Mouse (Mus musculus): Measurements from ENCODE around the gene Timm17a. TPM values are rescaled to one million over a fixed set of nuclear protein-coding genes. Genes with fewer than 3 reads are reported as not detected.

Timm17a gene
- total RNA-seq, 2 experiments from 2014 or later = 148 to 171 TPM

- intact Hi-C loops (cut with DNase I) = loop anchor here (5.0 kb wide), 1 partner anchor 85 kb away; no protein-coding TSS in a partner anchor
- no peak for DNase-seq (ENCODE audit: low spot score in 2 of 2)
Measured at GRCm38 (mm10) chr1:135282536-135283286, 30.9 kb downstream of the Timm17a start.

DNA sequence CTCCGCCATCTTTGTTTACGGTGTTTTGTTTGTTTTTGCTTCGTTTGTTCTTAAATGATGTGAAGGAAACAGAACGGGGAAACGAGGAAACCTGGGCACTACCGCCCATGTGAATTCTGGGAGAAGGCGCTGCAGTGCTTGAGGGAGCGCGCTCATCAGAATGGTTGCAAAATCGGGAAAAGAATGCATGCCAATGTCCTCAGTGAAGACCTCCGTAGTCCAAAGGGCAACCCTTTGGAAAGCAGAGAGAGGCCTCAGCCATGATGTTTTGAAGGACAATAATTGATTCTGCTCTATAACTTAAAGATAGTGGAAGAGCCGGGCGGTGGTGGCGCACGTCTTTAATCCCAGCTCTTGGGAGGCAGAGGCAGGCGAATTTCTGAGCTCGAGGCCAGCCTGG is 31.7 kb downstream of the Timm17a start:
- DNase-seq (ENCODE audit: low spot score in 2 of 2) = no peak
- intact Hi-C loops (cut with DNase I) = loop anchor here (5.0 kb wide), 1 partner anchor 85 kb away; no protein-coding TSS in a partner anchor

- peak; percentile 38 to 54 for DNase-seq (ENCODE audit: low spot score in 2 of 2)
- intact Hi-C loops (cut with DNase I) = loop anchor here (5.0 kb wide), 1 partner anchor 87 kb away; no protein-coding TSS in a partner anchor
Measured at GRCm38 (mm10) chr1:135280646-135281045, 32.9 kb downstream of the Timm17a start.

DNA sequence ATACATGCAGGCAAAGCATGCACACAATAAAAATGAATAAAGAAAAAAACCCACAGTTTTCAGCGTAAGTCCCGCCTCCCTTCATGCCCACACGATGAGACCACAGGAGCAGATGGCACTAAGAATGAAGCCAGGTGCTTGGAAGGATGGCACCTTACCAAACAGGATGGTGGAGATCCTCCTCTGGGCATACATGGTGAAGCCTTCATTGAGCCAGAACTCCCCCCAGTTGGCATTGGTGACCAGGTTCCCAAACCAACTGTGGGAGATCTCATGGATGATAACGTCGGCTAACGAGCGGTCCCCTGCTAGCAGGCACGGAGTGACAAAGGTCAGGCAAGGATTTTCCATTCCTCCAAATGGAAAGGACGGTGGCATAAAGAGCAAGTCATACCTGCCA is 42.2 kb downstream of the Timm17a start:
- no peak for DNase-seq (ENCODE audit: low spot score in 2 of 2)
- intact Hi-C loops (cut with DNase I) = no loop called here

GRCm38 (mm10) chr1:135267663-135268446 is 45.7 kb downstream of the Timm17a start:
- intact Hi-C loops (cut with DNase I) = no loop called here
- DNase-seq (ENCODE audit: low spot score in 2 of 2) = no peak

- intact Hi-C loops (cut with DNase I) = no loop called here
Measured at GRCm38 (mm10) chr1:135265834-135266233, 47.7 kb downstream of the Timm17a start.

DNA sequence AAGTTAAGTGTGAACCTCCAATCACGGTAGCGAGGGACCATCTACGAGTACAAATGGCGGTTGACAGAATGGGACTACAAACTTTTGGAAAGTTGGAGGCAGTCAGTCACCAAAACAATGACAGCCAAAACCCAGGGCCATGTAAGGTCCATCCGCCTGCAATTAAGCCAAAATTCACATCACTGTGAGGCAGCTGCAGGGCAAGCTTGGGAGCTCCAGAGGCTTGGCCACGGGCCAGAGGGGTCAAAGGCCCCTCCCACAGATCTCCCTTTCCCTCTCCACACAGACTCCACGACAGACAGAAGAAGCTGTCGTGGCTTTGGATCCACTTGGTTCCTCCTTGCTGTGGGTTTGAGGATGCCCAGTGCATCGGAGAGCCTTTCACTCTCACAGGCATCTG is 50.3 kb downstream of the Timm17a start:
- DNase-seq (ENCODE audit: low spot score in 2 of 2) = no peak
- intact Hi-C loops (cut with DNase I) = no loop called here

More at GRCm38 (mm10) chr1:135265834-135266233, 47.7 kb downstream of the Timm17a start:
- DNase-seq (ENCODE audit: low spot score in 2 of 2) = no peak

DNA sequence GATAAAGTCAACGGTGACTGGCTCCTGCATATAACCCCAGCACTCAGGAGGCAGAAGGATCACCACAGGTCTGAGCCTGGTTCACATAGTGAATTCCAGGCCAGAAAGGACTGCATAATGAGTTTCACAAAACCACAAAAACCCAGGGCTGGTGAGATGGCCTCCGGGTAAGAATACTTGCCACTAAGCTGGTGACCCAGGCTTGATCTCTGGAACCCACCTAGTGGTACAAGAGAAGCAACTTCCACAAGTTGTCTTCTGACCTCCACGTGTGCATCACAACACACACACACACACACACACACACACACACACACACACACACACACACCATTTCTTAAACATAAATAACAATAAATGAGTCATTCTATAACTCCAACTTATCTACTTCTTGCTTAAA is 51.2 kb downstream of the Timm17a start:
- intact Hi-C loops (cut with DNase I) = no loop called here
- no peak for DNase-seq (ENCODE audit: low spot score in 2 of 2)

DNA sequence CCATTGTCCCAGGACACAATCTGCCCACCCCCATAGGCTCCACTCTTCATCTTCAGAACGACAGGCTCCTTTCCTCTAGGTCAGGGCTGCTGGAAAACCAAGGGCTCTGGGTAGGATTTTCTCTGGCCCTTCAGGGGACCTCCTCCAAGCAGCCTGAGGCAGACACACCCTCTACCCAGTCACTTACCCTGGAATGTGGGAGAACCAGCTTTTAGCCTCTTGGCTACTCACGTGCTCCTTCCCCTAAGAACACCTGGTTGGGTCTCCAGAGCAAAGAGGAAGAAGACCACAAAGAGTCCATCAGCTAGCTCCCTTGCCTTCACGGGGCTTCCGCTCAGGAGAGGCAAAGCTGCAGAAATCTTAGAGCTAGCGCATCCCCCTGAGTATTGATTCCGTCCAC is 52.6 kb downstream of the Timm17a start:
- intact Hi-C loops (cut with DNase I) = no loop called here
- no peak for DNase-seq (ENCODE audit: low spot score in 2 of 2)

DNA sequence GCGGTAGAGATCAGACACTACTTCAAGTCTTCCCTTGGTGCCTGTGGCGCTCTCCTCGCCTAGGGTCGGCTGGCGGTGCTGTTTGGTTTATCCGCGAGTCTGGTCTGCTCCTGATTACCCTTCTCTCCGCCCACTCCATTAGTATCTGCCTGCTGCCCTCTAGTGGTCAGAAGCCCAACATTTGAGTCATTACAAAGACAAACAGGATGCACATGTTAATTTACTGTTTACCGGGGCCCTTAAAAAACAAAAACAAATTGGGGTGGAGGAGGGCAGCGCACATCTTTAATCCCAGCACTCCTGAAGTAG is 54.5 kb downstream of the Timm17a start:
- intact Hi-C loops (cut with DNase I) = loop anchor here (1.0 to 2.0 kb wide), 2 partner anchors 87 to 110 kb away; no protein-coding TSS in a partner anchor
- peak; percentile 32 to 55 for DNase-seq (ENCODE audit: low spot score in 2 of 2)

- intact Hi-C loops (cut with DNase I) = loop anchor here (1.0 to 2.0 kb wide), 2 partner anchors 86 to 110 kb away; no protein-coding TSS in a partner anchor
- no peak for DNase-seq (ENCODE audit: low spot score in 2 of 2)
Measured at GRCm38 (mm10) chr1:135258380-135259127, 55.0 kb downstream of the Timm17a start, which contains the start of gene Elf3. Gene Elf3 (minus strand): TSS chr1:135258568.

- intact Hi-C loops (cut with DNase I) = no loop called here
- DNase-seq (ENCODE audit: low spot score in 2 of 2) = no peak
Measured at GRCm38 (mm10) chr1:135256299-135256698, 57.3 kb downstream of the Timm17a start.

- intact Hi-C loops (cut with DNase I) = no loop called here
- DNase-seq (ENCODE audit: low spot score in 2 of 2) = no peak
Measured at GRCm38 (mm10) chr1:135252854-135253253, 60.7 kb downstream of the Timm17a start.

DNA sequence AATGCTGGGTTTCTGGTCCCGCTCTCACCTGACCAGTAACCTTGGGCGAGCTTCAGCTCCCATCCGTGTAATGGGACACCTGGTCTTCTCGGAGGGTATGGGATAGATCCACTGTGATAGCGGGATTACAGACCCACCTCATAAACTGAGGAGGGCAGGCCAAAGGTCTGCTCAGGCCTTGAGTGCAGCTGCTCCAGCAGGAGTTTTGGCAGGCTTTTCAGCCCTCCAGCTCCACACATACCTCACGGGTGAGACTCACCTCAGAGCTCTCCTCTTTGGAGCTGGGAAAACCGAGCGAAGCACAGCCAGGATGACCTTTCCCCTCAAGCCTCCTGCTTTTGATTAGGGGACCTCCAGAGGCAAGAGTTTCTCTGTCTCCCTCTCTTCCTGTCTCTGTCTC is 62.2 kb downstream of the Timm17a start:
- DNase-seq (ENCODE audit: low spot score in 2 of 2) = no peak
- intact Hi-C loops (cut with DNase I) = no loop called here

- intact Hi-C loops (cut with DNase I) = no loop called here
- no peak for DNase-seq (ENCODE audit: low spot score in 2 of 2)
Measured at GRCm38 (mm10) chr1:135250706-135251105, 62.9 kb downstream of the Timm17a start.

- intact Hi-C loops (cut with DNase I) = no loop called here
- DNase-seq (ENCODE audit: low spot score in 2 of 2) = peak; percentile 57 to 58
Measured at GRCm38 (mm10) chr1:135248434-135248850, 65.1 kb downstream of the Timm17a start.
